Mouse (Mus musculus) embryonic facial prominence, embryonic 10.5 days (tissue): ENCODE data around the gene Orai3. TPM values are rescaled to one million over a fixed set of nuclear protein-coding genes. Genes with fewer than 3 reads are reported as not detected.
A peak's percentile ranks its signal among the peaks of the same experiment; 100 is the strongest.

Experiments used
- DNase-seq: peaks from one replicate; pipeline ENCODE4 v3.0.0-alpha.2; 2017; ENCODE audit warnings: low spot score
- H3K27ac ChIP-seq: fragments of 300-500 bp; sonication (generic); replicated peaks from 2 replicates; pipeline ENCODE4 v1.5.1; 2016; ENCODE audit warnings: mild to moderate bottlenecking
- H3K27me3 ChIP-seq: fragments of 300-500 bp; sonication (generic); replicated peaks from 2 replicates; pipeline ENCODE4 v1.6.1; 2016; ENCODE audit warnings: low read depth, mild to moderate bottlenecking; ENCODE audit not compliant: poor library complexity, severe bottlenecking
- H3K36me3 ChIP-seq: fragments of 300-500 bp; sonication (generic); replicated peaks from 2 replicates; pipeline ENCODE4 v1.6.1; 2016; ENCODE audit warnings: mild to moderate bottlenecking, moderate library complexity
- H3K4me1 ChIP-seq: fragments of 300-500 bp; sonication (generic); 2 replicates; pipeline ENCODE4 v1.6.1; 2016
- H3K4me3 ChIP-seq: fragments of 300-500 bp; sonication (generic); 2 replicates; pipeline ENCODE4 v1.5.1; 2016; ENCODE audit warnings: mild to moderate bottlenecking, moderate library complexity
- H3K9me3 ChIP-seq: fragments of 300-500 bp; sonication (generic); 2 replicates; pipeline ENCODE4 v1.6.1; 2016; ENCODE audit warnings: mild to moderate bottlenecking
- WGBS: fragments of 180-500 bp; shearing (Covaris S2); methylation state at CpG from one replicate; pipeline ENCODE4 v1.1.7; 2016; 5-methylcytosine and 5-hydroxymethylcytosine counted together
- polyA plus RNA-seq: library from polyadenylated mRNA; unstranded; fragments of >200 nt; fragmentation: Nextera tagmentation; extraction: Ambion mirVana; gene quantifications from 2 replicates; pipeline ENCODE4 v1.2.1, GENCODE M21; 2016

The Orai3 gene
- polyA plus RNA-seq, 1 experiment from 2014 or later, result 12.9 TPM

DNA sequence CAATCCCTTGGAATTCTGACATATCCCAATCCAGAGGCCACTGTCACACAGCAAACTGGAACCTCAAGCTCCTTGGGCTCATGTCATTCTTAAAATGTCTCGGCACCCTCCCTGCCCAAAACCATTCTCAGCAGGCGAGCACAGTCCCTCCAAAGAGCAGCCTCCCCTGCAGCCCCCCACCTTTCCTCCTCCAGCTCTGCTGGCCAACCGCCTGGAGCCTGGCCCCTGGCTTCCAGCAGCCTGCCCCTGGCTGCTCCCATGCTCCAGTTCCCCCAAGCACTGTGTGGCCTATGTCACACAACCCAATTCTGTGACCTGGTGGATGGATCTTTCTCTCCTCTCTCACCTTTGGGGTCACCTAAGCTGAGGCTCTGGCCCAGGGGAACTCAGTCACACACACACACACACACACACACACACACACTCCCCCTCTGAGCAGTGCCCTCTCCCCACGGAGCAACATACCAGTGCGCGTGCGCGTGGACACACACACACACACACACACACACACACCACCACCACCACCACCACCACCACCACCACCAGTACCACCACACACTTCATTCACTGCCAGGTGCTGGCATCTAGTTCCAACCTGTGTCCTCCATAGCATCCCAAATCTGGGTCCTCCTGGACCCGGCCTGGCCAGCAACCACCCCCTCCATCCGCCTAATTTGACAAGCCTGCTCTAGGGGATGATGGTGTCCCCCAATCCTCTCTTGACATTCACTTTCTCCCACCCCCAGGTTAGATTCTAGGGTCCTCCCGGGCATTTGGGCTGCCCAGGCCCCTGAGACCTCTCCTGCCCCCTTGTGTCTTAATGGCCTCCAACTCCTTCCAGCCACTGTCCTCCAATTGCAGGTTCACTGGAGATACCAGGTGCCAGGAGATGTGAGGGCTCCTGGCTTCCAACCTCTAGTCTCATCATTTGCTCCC is 53.9 kb downstream of the Orai3 start:
- Histone ChIP-seq H3K4me1 (peaks cover 46% of the 10 kb centered on the region), H3K27me3 (no peaks in the 10 kb centered on the region), H3K27ac (peak overlapping the region; percentile 93), H3K4me3 (peak overlapping the region; percentile 89), H3K9me3 (no peaks in the 10 kb centered on the region), H3K36me3 (0 out of 2 replicates have a peak, but pooled peaks cover 3% of the 10 kb centered on the region)
- 71% methylated on average over 11 of the region's 11 CpGs for WGBS
- no peak for DNase-seq

GRCm38 (mm10) chr7:127824176-127824871 is 54.7 kb downstream of the Orai3 start, which contains the start of the genes Stx4a and Stx1b:
Gene Stx4a, plus strand, starts transcription at chr7:127824294.
Gene Stx1b, minus strand, starts transcription at chr7:127824549.
- 3% methylated on average over 36 of the region's 38 CpGs for WGBS
- Histone ChIP-seq H3K9me3 (no peaks in the 10 kb centered on the region), H3K27me3 (no peaks in the 10 kb centered on the region), H3K4me3 (peak within 1 kb of the TSS; percentile 89), H3K27ac (peak within 1 kb of the TSS; percentile 93), H3K4me1 (peaks cover 46% of the 10 kb centered on the region), H3K36me3 (no peaks in the 10 kb centered on the region)
- peak; percentile 84 for DNase-seq

Other genes starting within 250 kb of the Orai3 start
- gene Tmem265, start 208.4 kb upstream of the Orai3 start, polyA plus RNA-seq, result 5.1 and 7.3 TPM in 2 replicates
- 40.7 and 43.4 TPM in 2 replicates for gene Phkg2, start 196.5 kb upstream of the Orai3 start, polyA plus RNA-seq
- gene Ccdc189, start 181.2 kb upstream of the Orai3 start, polyA plus RNA-seq, result 11.8 and 15.3 TPM in 2 replicates
- gene Rnf40, start 181.0 kb upstream of the Orai3 start, polyA plus RNA-seq, result 61.2 and 64.2 TPM in 2 replicates
- gene Zfp629, start 154.0 kb upstream of the Orai3 start, polyA plus RNA-seq, result 31.6 and 33.6 TPM in 2 replicates
- 60.2 and 70.0 TPM in 2 replicates for gene Bcl7c, start 60.9 kb upstream of the Orai3 start, polyA plus RNA-seq
- 9.4 and 10.7 TPM in 2 replicates for gene Ctf1, start 57.1 kb upstream of the Orai3 start, polyA plus RNA-seq
- 0.19 TPM in 2 replicates for gene Ctf2, start 37.6 kb upstream of the Orai3 start, polyA plus RNA-seq
- gene Fbxl19, start 25.3 kb upstream of the Orai3 start, polyA plus RNA-seq, result 8.9 and 9.0 TPM in 2 replicates
- 14.7 and 15.2 TPM in 2 replicates for gene Setd1a, start 6.9 kb downstream of the Orai3 start, polyA plus RNA-seq
- gene Gm49388, start 15.8 kb downstream of the Orai3 start, polyA plus RNA-seq, result not detected in 2 replicates
- gene Hsd3b7, start 30.8 kb downstream of the Orai3 start, polyA plus RNA-seq, result 6.8 and 8.0 TPM in 2 replicates
- 22.5 and 29.3 TPM in 2 replicates for gene Stx4a, start 54.5 kb downstream of the Orai3 start, polyA plus RNA-seq
- gene Stx1b, start 54.7 kb downstream of the Orai3 start, polyA plus RNA-seq, result 4.7 and 6.5 TPM in 2 replicates
- gene Zfp646, start 106.4 kb downstream of the Orai3 start, polyA plus RNA-seq, result 19.9 and 21.8 TPM in 2 replicates
- 42.5 and 49.1 TPM in 2 replicates for gene Zfp668, start 107.0 kb downstream of the Orai3 start, polyA plus RNA-seq
- 0.64 and 0.79 TPM in 2 replicates for gene Prss53, start 121.2 kb downstream of the Orai3 start, polyA plus RNA-seq
- not detected in 2 replicates for gene Gm21974, start 125.6 kb downstream of the Orai3 start, polyA plus RNA-seq
- 47.6 and 59.1 TPM in 2 replicates for gene Vkorc1, start 125.8 kb downstream of the Orai3 start, polyA plus RNA-seq
- gene Bckdk, start 134.3 kb downstream of the Orai3 start, polyA plus RNA-seq, result 111 and 119 TPM in 2 replicates
- gene Kat8, start 142.7 kb downstream of the Orai3 start, polyA plus RNA-seq, result 48.7 and 49.6 TPM in 2 replicates
- gene Prss8, start 160.3 kb downstream of the Orai3 start, polyA plus RNA-seq, result 14.8 and 15.8 TPM in 2 replicates
- 10.7 and 12.9 TPM in 2 replicates for gene Prss36, start 176.9 kb downstream of the Orai3 start, polyA plus RNA-seq
- 349 and 372 TPM in 2 replicates for gene Fus, start 197.6 kb downstream of the Orai3 start, polyA plus RNA-seq
- gene Pycard, start 224.1 kb downstream of the Orai3 start, polyA plus RNA-seq, result 5.8 and 6.2 TPM in 2 replicates
- gene Trim72, start 234.1 kb downstream of the Orai3 start, polyA plus RNA-seq, result not detected in 2 replicates